Mouse (Mus musculus) CD4-positive, CD25-positive, alpha-beta regulatory T cell (primary cell): ENCODE measurements around the gene Wwp2. TPM values are rescaled to one million over a fixed set of nuclear protein-coding genes. Genes with fewer than 3 reads are reported as not detected.

Source experiments
- polyA plus RNA-seq: library from polyadenylated mRNA; unstranded; fragments of 100-300 nt; shearing (Covaris generic); gene quantifications from one replicate; pipeline ENCODE4 v1.2.1, GENCODE M21; 2017

Gene Wwp2
- polyA plus RNA-seq = 118 TPM

DNA sequence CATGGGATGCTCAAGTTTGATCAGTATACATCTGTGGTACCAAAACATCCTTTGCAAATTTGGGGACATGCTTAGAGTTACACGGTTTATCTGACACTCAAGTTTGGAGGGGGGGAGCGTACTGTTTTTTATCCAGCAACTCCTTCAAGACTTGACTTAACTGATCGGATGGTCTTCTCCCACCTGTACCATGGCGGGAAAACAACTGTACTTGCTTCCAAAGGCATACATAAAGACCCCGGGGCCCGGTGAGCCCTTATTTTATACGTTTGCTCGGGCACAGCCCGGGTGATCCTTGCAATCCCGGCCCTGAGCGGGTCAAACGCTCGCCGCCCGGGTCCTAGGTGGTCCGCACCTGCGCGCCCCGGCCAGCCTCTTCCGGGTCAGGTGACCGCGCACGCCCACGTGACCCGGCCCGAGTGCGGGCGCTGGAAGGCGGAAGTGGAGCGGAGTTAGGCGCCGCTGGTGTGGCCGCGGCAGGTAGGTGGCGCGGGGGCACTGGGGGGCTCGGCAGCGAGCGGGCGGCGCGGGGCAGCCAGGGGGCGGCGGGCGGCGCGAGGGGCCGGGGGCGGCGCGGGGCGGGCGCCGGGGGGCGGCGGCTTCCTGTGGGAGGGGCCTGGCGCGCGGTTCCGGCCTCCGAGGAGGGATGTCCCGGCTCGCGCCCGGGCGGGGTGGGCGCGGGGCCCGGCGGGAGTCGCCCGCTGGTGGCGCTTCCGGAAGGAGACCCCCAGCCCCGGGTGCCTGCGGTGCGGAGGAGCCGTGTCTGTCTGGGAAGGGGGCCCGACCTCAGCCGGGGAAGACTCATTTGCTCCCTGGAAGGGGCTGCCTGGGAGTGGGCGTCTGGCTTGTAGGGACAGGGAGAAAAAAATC is at the start of gene Wwp2:
Gene Wwp2 (plus strand): TSS at position 404 of the 870 bp plus-strand sequence.

DNA sequence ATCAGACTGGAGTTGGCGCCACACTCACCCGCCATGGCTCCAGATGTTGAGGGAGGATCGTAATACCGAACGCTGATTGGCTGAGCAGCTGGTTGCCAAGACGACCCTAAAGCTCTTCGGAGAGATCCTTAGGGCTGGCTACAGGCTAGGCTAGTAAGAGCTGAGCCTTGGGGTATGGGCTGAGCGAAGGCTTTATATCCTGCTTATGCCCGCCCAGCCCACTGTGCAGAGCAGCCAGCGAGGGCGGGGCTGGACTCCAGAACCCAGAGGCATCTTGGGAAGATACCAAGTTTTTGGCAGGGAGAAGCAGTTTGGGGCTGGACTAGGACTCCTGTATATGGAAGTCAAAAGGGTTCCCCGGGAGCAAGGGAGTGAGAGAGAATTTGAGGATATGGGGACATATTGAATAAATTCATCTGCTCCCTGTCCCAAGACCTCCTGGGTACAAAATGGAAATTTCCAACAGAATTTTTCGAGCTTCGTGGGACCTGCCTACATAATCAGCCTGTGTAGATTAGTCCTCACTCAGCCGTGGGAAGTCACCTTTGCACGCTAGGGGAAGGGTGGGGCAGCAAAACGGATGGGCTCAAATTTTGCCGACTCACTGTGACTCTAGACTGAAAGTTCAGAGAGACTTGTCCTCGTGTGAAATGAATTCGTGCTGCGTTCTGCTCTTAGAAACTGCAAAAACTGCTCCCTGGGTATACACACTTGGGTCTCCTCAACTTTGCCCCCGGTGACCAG is 33.0 kb upstream of the Wwp2 start, which contains the start of gene Nqo1:
Gene Nqo1 (minus strand): TSS at position 169 of the 744 bp plus-strand sequence.

GRCm38 (mm10) chr8:107424597-107425229 is 11.5 kb upstream of the Wwp2 start, which contains the start of gene Nob1:
TSS of gene Nob1 (minus strand) at chr8:107425051.

GRCm38 (mm10) chr8:107587995-107588780 is 152.0 kb downstream of the Wwp2 start, which contains the start of gene Psmd7:
TSS of gene Psmd7 (minus strand) at chr8:107588464.

Other genes with a start within 250 kb of the Wwp2 start
- 23.4 TPM for gene Nfat5, start 142.9 kb upstream of the Wwp2 start, polyA plus RNA-seq
- gene Nqo1, start 33.2 kb upstream of the Wwp2 start, polyA plus RNA-seq = 0.95 TPM
- 73.1 TPM for gene Nob1, start 11.3 kb upstream of the Wwp2 start, polyA plus RNA-seq
- gene Psmd7, start 152.1 kb downstream of the Wwp2 start, polyA plus RNA-seq = 126 TPM